Mouse (Mus musculus): ENCODE data around the gene Ush2a.

Gene Ush2a

DNA sequence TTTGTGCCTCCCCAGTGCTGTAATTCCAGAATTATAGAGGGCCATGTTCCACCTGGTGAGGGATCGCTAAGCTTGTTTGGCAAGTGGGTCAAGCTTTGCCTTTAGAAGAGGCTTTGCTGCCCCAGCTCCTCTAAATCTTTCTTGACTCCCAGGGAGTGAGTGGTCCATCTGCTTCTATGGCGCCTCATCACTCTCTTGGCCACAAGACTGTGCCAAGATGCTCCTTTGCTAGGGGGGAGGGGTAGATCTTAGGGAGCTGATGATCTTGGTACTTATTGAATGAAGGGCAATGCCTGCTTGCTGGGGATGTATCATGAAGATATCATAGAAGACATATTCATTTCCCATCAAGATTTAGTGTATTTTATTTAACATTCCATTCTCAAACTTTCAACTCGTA, 279.7 kb downstream of the Ush2a start:
- DNase-seq (ENCODE audit: extremely low spot score, low spot score) = no peak

GRCm38 (mm10) chr1:188543364-188543763, 281.5 kb downstream of the Ush2a start:
- no peak for DNase-seq (ENCODE audit: extremely low spot score, low spot score)

DNA sequence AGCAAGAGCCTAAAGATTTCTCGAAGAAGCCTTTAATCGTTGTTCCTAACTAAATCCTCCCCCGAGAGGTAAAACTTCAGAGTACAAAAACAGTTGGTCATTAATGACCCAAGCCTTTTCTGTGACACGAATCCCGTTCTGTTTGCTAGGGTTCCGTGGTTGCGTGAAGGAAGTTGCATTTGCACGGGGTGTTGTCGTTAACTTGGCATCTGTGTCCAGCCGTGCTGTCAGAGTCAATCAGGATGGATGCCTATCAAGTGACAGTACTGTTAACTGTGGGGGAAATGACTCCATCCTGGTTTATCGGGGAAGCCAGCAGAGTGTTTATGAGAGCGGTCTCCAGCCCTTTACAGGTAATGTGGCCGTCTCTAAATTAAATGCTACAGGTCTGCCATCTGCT, 287.9 kb downstream of the Ush2a start:
- DNase-seq (ENCODE audit: extremely low spot score, low spot score) = no peak

DNA sequence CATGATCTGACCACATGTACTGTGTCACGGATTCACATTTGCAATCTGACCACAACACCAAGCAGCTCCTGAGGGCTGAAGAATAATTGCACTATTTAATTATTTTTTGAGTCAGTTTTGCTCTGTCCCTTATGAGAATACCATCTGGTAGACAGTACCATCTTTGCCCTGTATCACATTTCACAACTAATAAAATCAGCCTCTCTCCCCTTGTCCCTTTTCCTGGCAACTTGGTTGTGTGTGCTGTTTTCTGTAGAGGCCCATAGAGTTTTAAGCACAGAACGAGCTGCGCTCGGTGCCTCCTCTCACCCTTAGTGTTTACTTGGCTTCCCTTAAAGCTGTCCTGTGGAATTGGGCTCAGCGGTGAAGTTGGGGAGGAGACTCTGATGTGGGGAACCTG, 290.0 kb downstream of the Ush2a start:
- DNase-seq (ENCODE audit: extremely low spot score, low spot score) = no peak

DNA sequence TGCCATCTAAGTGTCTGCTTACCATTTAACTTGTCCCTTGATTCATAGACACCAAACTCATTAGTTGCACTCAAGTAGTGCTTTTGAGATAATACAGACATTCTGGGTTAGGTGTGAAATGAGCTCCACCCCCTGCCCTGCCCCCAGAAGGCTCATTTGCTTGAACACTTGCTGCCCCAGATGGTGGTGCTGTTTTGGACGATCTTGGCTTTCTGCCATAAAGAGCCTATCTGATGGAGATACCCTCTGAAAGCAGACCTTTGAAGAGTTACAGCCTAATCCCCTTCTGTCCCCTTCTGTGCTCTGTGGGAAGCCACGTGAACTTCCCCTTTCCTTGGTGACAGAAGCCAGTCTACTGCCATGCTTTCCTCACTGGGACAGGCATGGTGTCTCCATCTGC, 297.1 kb downstream of the Ush2a start:
- no peak for DNase-seq (ENCODE audit: extremely low spot score, low spot score)

DNA sequence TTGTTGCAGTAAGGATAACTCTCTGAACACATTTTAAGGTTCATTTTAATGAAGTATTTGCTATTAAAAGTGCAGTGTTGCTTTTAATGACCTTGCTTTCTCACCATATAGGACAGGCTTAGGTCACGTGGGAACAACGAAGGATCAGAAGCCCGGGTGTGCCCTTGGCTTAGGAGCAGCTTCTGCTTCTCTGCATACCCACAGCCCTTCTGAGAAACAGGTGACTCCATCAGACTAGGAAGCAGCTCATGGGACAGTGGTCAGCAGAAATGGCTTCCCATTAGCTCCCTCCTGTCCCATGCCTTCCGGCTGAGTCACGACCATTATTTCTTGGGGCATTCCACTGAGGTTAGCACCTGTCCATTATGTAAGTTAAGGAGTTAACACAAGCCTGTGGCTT, 304.4 kb downstream of the Ush2a start:
- DNase-seq (ENCODE audit: extremely low spot score, low spot score) = no peak

GRCm38 (mm10) chr1:188567486-188567885, 305.7 kb downstream of the Ush2a start:
- no peak for DNase-seq (ENCODE audit: extremely low spot score, low spot score)

GRCm38 (mm10) chr1:188568295-188568961, 306.6 kb downstream of the Ush2a start:
- no peak for DNase-seq (ENCODE audit: extremely low spot score, low spot score)

DNA sequence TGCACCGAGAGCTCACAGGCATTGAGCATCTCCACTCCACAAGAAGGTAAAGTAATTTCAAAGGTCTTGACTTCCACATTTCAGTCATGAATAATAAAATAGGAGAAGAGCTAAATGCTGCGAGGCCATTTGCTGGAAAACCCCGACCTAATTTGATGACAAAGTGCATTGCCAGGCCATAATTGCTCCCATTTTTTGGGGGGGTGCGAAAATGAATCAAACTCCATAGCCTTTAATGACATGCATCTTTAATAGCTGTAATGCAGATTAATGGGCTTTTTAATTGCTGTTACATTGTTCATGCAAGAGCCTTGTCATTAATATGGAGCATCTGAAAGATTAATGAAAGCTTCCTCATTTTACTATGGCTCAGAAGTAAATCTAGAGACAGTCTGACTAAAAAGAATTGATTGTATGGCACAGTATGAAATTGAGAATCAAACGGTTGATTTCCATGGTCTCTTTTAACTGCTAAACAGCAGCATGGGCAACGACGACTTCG, 314.5 kb downstream of the Ush2a start:
- no peak for DNase-seq (ENCODE audit: extremely low spot score, low spot score)

- no peak for DNase-seq (ENCODE audit: extremely low spot score, low spot score)
These were observed 315.6 kb downstream of the Ush2a start for GRCm38 (mm10) chr1:188577376-188577775.

- DNase-seq (ENCODE audit: extremely low spot score, low spot score) = no peak
These were observed 319.3 kb downstream of the Ush2a start for GRCm38 (mm10) chr1:188581136-188581535.

GRCm38 (mm10) chr1:188595251-188595650, 333.4 kb downstream of the Ush2a start:
- no peak for DNase-seq (ENCODE audit: extremely low spot score, low spot score)

DNA sequence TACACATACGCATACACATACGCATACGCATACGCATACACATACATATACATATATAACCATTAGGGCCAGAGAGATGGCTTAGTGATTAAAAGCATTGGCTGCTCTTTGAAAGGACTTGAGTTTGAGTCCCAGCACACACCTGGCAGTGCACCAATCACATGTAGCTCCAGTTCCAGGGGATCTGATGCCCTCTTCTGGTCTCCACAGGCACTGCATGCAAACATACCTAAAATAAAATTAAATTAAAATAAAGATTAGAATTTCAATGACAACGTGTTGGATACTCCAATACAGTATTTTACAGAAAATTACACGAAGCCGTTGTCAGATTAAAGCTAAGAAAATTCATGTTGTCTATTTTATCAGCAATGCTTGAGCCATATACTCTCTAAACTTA, 336.2 kb downstream of the Ush2a start:
- no peak for DNase-seq (ENCODE audit: extremely low spot score, low spot score)

GRCm38 (mm10) chr1:188599134-188599533, 337.3 kb downstream of the Ush2a start:
- DNase-seq (ENCODE audit: extremely low spot score, low spot score) = no peak

DNA sequence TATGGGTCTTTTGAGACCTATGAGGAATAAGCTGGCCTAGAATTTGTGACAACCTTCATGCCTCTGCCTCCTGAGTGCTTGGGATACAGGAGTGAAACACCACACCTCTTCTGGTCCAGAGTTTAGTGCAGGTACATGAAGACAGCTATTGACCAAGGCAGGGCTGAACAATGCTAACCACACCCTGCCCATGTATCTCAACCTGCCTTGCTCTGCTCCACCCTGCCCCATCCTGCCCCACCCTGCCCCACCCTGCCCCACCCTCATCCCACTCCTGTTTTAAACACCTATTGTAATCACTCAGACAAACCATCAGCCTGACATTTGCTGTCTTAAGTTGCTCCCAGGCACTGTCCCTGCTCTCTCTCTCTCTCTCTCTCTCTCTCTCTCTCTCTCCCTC, 344.6 kb downstream of the Ush2a start:
- no peak for DNase-seq (ENCODE audit: extremely low spot score, low spot score)

- no peak for DNase-seq (ENCODE audit: extremely low spot score, low spot score)
These were observed 354.7 kb downstream of the Ush2a start for GRCm38 (mm10) chr1:188616547-188616946.

DNA sequence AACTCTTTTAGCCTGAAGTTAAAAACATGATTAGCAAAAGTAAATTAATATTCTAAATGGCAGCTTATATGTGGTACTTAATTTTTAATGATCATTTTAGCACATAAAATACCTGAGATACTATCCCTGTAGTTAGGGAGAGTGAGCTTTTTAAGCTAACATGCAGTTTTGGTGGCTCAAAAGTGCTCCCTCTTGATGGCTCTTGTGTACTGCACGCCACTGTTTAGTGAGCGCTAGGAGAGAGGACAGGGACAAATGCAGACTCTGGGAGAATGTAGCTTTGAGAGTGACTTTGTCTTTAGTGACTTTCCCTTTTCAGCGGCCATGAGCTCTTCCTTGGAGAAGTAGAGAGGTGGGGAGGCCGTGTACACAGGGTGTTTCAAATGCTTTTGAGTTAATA, 371.9 kb downstream of the Ush2a start:
- no peak for DNase-seq (ENCODE audit: extremely low spot score, low spot score)

- no peak for DNase-seq (ENCODE audit: extremely low spot score, low spot score)
These were observed 377.8 kb downstream of the Ush2a start for GRCm38 (mm10) chr1:188639666-188640065.

DNA sequence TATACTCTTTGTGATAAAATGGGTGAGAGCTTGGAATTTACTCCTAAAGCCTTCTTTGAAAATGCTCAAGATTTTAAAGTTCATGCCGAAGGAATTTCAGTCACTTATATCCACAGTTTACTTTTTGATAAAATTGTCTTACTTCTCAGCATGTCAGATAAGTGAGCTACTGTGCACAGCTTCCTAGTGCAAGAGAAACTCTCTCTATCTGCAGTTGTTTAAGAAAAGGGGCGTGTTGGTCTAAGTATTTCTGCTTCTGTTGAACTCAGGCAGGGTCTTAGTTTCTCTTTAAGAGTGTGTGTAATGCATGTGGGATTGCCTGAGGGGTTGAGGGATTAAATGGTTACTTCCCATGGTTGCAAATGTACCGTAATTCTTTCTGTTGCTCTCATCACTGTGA, 381.3 kb downstream of the Ush2a start:
- DNase-seq (ENCODE audit: extremely low spot score, low spot score) = no peak

DNA sequence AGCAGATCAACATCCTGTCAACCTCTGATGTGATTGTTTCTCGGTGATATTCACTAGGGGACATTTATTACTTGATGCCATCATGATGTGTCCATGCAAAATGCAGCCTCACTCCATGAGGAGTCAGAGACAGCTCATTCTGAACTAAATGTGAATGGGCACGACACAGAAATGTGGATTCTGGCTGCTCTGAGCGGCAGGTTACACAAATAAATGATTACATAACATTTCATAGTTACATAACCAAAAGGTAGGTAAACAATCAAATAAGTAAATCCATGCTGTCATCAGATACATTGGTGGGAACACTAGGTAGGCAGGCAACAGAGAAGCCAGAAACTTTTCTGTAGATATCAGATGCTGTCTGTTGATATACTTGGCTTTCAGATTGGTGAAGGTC, 391.2 kb downstream of the Ush2a start:
- no peak for DNase-seq (ENCODE audit: extremely low spot score, low spot score)

DNA sequence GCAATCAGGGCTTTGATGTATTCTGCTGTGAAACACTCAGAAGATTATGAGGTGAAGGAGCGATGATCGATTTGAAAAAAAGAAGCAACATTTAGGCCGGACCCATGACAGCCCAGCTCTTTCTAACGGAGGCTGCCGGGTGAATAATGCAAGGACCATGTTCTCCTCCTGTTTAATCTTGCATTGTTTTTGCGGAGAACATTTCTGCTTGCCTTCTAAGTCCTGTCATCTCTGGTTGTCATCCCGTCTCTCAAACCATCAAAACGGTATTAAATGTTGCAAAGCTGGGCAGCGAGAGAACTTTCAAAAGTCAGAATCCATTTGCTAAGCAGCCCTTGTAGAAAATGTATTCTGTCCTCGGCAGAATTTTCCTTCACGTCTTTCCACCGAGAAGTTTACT, 394.3 kb downstream of the Ush2a start:
- no peak for DNase-seq (ENCODE audit: extremely low spot score, low spot score)

DNA sequence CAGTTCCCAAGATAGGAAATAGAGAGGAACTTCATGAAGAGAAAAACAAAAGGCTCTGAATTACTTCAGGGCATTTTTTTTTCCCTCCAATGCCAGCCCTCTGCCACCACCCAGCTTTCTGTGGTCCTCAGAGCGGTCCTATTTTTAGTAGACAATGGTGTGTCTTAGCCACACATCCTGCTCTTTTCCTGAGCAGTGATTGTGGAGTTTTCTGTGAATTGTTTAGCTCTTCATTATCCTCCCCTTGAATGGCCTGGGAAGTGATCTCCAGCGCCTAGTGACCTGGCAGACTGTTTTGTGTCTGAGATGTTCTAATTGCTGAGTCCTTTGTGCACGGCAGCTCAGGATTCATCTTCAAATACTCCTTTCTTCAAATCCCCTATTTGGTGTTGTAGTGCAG, 397.3 kb downstream of the Ush2a start:
- no peak for DNase-seq (ENCODE audit: extremely low spot score, low spot score)

GRCm38 (mm10) chr1:188660339-188660738, 398.5 kb downstream of the Ush2a start:
- peak; percentile 33 for DNase-seq (ENCODE audit: extremely low spot score, low spot score)

GRCm38 (mm10) chr1:188660882-188661281, 399.1 kb downstream of the Ush2a start:
- DNase-seq (ENCODE audit: extremely low spot score, low spot score) = peak; percentile 40

Data from neural tube, embryonic 10.5 days (tissue).